Mouse (Mus musculus) mouse trophoblast stem cell (cell line): ENCODE measurements around the gene Lrrc43.

Experiments used
- in situ Hi-C, 2 experiments: fragments of 300-500 bp; cut with MseI, MboI; formaldehyde crosslinking; loops; 2 replicates in 1 of 2; 3 replicates in 1 of 2; pipeline ENCODE4 v1.15.1; 2025

Lrrc43 gene

GRCm38 (mm10) chr5:123514871-123515270, 25.8 kb downstream of the Lrrc43 start:
- in situ Hi-C loops: no loop called here

- in situ Hi-C loops: no loop called here
Measured at GRCm38 (mm10) chr5:123520666-123521065, 31.6 kb downstream of the Lrrc43 start.

- in situ Hi-C loops: no loop called here
Measured at GRCm38 (mm10) chr5:123521621-123522020, 32.5 kb downstream of the Lrrc43 start.

- in situ Hi-C loops: no loop called here
Measured at GRCm38 (mm10) chr5:123522166-123522565, 33.1 kb downstream of the Lrrc43 start.

- in situ Hi-C loops: no loop called here
Measured at GRCm38 (mm10) chr5:123523692-123524392, 34.7 kb downstream of the Lrrc43 start, which contains the start of gene Diablo. Gene Diablo, minus strand, starts transcription at chr5:123524176.

GRCm38 (mm10) chr5:123524393-123524750, 35.3 kb downstream of the Lrrc43 start:
- in situ Hi-C loops: no loop called here

- in situ Hi-C loops: no loop called here
Measured at GRCm38 (mm10) chr5:123525281-123525680, 36.2 kb downstream of the Lrrc43 start, which contains the start of gene Gm49027. Gene Gm49027, minus strand, starts transcription at chr5:123525488.

GRCm38 (mm10) chr5:123525916-123526495, 36.9 kb downstream of the Lrrc43 start:
- in situ Hi-C loops: no loop called here

GRCm38 (mm10) chr5:123528641-123529040, 39.5 kb downstream of the Lrrc43 start:
- in situ Hi-C loops: no loop called here

GRCm38 (mm10) chr5:123530056-123530455, 41.0 kb downstream of the Lrrc43 start:
- in situ Hi-C loops: no loop called here

- in situ Hi-C loops: no loop called here
Measured at GRCm38 (mm10) chr5:123533801-123534200, 44.7 kb downstream of the Lrrc43 start.

- in situ Hi-C loops: no loop called here
Measured at GRCm38 (mm10) chr5:123555693-123556092, 66.6 kb downstream of the Lrrc43 start.

- in situ Hi-C loops: no loop called here
Measured at GRCm38 (mm10) chr5:123556451-123556850, 67.3 kb downstream of the Lrrc43 start.
